18 mouse cellular contexts compared by ENCODE assay signal in the genomic region with DNA sequence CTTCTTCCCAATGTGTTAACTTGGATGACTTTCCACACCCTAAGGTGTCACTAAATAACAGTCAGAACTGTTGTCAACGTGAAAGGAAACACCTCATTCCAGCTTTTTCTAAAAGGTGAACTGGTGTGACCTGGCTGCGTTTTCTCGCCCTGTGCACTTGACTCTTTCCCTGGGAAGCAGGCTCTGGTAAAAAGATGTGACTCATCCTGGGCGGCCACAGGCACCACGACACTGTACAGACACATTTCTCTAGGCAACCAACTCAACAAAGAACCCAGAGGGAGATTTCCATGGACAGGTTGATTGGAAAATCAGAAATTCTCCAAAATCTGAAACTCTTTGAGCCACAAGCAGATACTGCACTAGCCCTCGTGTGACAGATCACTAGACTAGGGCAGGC.
DNase-seq lines count a peak whose midpoint lies in the region; TF ChIP-seq lines count a peak whose summit lies in the region.
"Had no signal": no experiment of that assay in that cellular context is flagged by ENCODE, and none has a peak within 500 bp of the region (broad histone marks: within the 10 kb centered on the region; RNA-seq: fewer than 3 reads in every experiment).

No protein-coding gene starts in this region.

- no peak for TF ChIP-seq POLR2A in testis, adult 2 months (IDR thresholded peaks at IDR 0.05; ENCODE audit: control insufficient read depth, low read depth, low read length)
- no peak for TF ChIP-seq POLR2A in bone marrow macrophage, adult 2 months (IDR thresholded peaks at IDR 0.05; ENCODE audit: borderline replicate concordance, low read depth, low read length)

- H3K4me3 ChIP-seq in testis, adult 2 months (ENCODE audit: control insufficient read depth, low read depth, low read length) = peak overlapping the region; percentile 73
- H3K4me3 ChIP-seq in bone marrow macrophage, adult 2 months (ENCODE audit: insufficient read depth, low read length) = no peak overlapping the region
- H3K4me3 ChIP-seq: embryonic facial prominence, embryonic 12.5 days; forebrain, embryonic 15.5 days; heart, embryonic 10.5 days; heart, embryonic 15.5 days; hindbrain, embryonic 15.5 days had no signal

- H3K27me3 ChIP-seq in testis, adult 2 months (ENCODE audit: control insufficient read depth, insufficient read depth, low read length) = no peaks in the 10 kb centered on the region
- H3K27me3 ChIP-seq: embryonic facial prominence, embryonic 12.5 days; forebrain, embryonic 15.5 days; heart, embryonic 15.5 days; hindbrain, embryonic 15.5 days had no signal

- no peak overlapping the region for H3K27ac ChIP-seq in testis, adult 2 months (ENCODE audit: control insufficient read depth, insufficient read depth, low read depth, low read length)
- peak overlapping the region; percentile 50 for H3K27ac ChIP-seq in bone marrow macrophage, adult 2 months (ENCODE audit: insufficient read depth, low read depth, low read length)
- H3K27ac ChIP-seq: embryonic facial prominence, embryonic 12.5 days; forebrain, embryonic 15.5 days; heart, embryonic 10.5 days; heart, embryonic 15.5 days; hindbrain, embryonic 15.5 days had no signal

- no peaks in the 10 kb centered on the region; the same call in 1 of the 2 replicates for H3K4me1 ChIP-seq in testis, adult 2 months (ENCODE audit: control insufficient read depth, insufficient read depth, low read length)
- peaks cover 46% of the 10 kb centered on the region for H3K4me1 ChIP-seq in bone marrow macrophage, adult 2 months (ENCODE audit: control insufficient read depth, insufficient read depth, low read length)
- H3K4me1 ChIP-seq: embryonic facial prominence, embryonic 12.5 days; forebrain, embryonic 15.5 days; hindbrain, embryonic 15.5 days had no signal

- DNase-seq in adrenal gland, adult 8-10 months = peak; percentile 42
- no peak for DNase-seq in adrenal gland, postnatal 4 days (ENCODE audit: low spot score in 2 of 2)
- DNase-seq in testis, postnatal 10 days (ENCODE audit: low spot score) = no peak
- no peak for DNase-seq in cerebellum, adult 11 months
- DNase-seq in cerebellum, adult 8-10 months = no peak
- DNase-seq: cerebellum, adult 9-10 months; cerebellum, postnatal 25 days; gastrocnemius, postnatal 36 days; heart, adult 18-20 months; heart, postnatal 36 days; kidney, adult 2 months had no signal

- no peak for TF ChIP-seq CTCF in testis, adult 2 months (IDR thresholded peaks at IDR 0.05; ENCODE audit: control insufficient read depth, insufficient read depth, insufficient replicate concordance, low read depth, low read length)
- no peak for TF ChIP-seq CTCF in bone marrow macrophage, adult 2 months (IDR thresholded peaks at IDR 0.05; ENCODE audit: low read depth, low read length)

- no peaks in the 10 kb centered on the region for H3K36me3 ChIP-seq in testis, adult 2 months (ENCODE audit: control insufficient read depth, insufficient read depth, low read length)
- H3K36me3 ChIP-seq: embryonic facial prominence, embryonic 12.5 days; forebrain, embryonic 15.5 days; heart, embryonic 10.5 days; heart, embryonic 15.5 days; hindbrain, embryonic 15.5 days had no signal
